In the genomic region with DNA sequence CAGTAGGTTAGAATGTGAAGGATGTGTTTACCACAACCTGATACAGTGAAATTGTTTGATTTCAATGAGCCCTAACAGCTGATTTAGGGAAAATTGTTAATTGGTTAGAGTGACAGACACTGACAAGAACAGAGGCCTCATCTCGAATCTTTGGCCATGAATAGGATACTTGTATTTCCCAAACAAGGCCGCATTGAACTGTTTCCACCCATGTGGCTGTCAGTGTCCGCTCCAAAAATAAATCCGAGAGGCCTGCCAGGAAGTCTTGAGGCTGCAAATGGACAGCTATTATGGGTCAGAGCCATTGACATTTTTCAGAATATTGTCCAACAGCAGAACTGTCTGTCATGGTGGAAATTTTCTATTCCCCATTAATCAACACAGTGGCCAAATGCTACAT, we compare ENCODE assay signal across 11 mouse cellular contexts.
A peak's percentile ranks its signal among the peaks of the same experiment; 100 is the strongest.
DNase-seq lines count a peak whose midpoint lies in the region; ATAC-seq lines count a peak whose summit lies in the region.
"Had no signal": no experiment of that assay in that cellular context is flagged by ENCODE, and none has a peak within 500 bp of the region (broad histone marks: within the 10 kb centered on the region; RNA-seq: fewer than 3 reads in every experiment).

No protein-coding gene starts in this region.

- ATAC-seq in frontal cortex, adult (ENCODE audit: low TSS enrichment): peak; percentile 53

- no peak for DNase-seq in frontal cortex, postnatal 14 days (ENCODE audit: low spot score in 2 of 2)
- peak; percentile 3 to 56 for DNase-seq in layer of hippocampus, adult 18-20 months (ENCODE audit: low spot score in 2 of 2)
- no peak for DNase-seq in layer of hippocampus, postnatal 10 days (ENCODE audit: low spot score in 2 of 2)
- DNase-seq in cerebellum, adult 8-10 months: peak; percentile 14
- peak; percentile 10 to 25 for DNase-seq in layer of hippocampus, postnatal 36 days
- DNase-seq in adrenal gland, adult 8-10 months: no peak
- no peak for DNase-seq in embryo, embryonic 10 days (ENCODE audit: low spot score)
- DNase-seq: lung, embryonic 14.5 days; right cerebral cortex, postnatal 14 days; thymus, adult 2 months had no signal

Comparison
In these comparisons a context has a peak if more than half of its experiments do, and no peak if none do; other contexts are left out.
1. DNase-seq: peak in layer of hippocampus, adult 18-20 months (2 of 2), cerebellum, adult 8-10 months (single experiment) and layer of hippocampus, postnatal 36 days (2 of 2); none in frontal cortex, postnatal 14 days (0 of 2), layer of hippocampus, postnatal 10 days (0 of 2), adrenal gland, adult 8-10 months (single experiment) and embryo, embryonic 10 days (single experiment).